Comparison of ENCODE assay signal across 8 mouse cellular contexts in genomic region chr17:32452482-32452881, GRCm38 (mm10). TPM values are rescaled to one million over a fixed set of nuclear protein-coding genes. Genes with fewer than 3 reads are reported as not detected.
DNase-seq lines count a peak whose midpoint lies in the region; ATAC-seq lines count a peak whose summit lies in the region.

Gene Cyp4f39 (plus strand): TSS chr17:32452723.

- peak within 1 kb of the TSS; percentile 28 for H3K4me3 ChIP-seq in hindbrain, embryonic 16.5 days (ENCODE audit: low read length)
- peak within 1 kb of the TSS; percentile 34 for H3K4me3 ChIP-seq in lung, embryonic 16.5 days (ENCODE audit: low read length)

- H3K4me2 ChIP-seq in hindbrain, embryonic 16.5 days (ENCODE audit: low read length): peak within 1 kb of the TSS; percentile 65
- peak within 1 kb of the TSS; percentile 49 for H3K4me2 ChIP-seq in lung, embryonic 16.5 days (ENCODE audit: low read depth, low read length)

- DNase-seq in B cell, adult 2 months: peak; percentile 10 to 26
- DNase-seq in MEL-GATA-1-ER (ENCODE audit: extremely low read depth, low read depth) (peak; percentile 8), adipocyte (ENCODE audit: low spot score) (no peak)
- DNase-seq in spleen, postnatal 36 days (ENCODE audit: low spot score in 2 of 2): peak; percentile 29 to 32
- no peak for DNase-seq in left cerebral cortex, postnatal 25 days (ENCODE audit: low spot score in 2 of 2)

- H3K9me3 ChIP-seq in hindbrain, embryonic 16.5 days (ENCODE audit: control insufficient read depth, low read length): no peaks in the 10 kb centered on the region
- no peaks in the 10 kb centered on the region for H3K9me3 ChIP-seq in lung, embryonic 16.5 days (ENCODE audit: control insufficient read depth, low read length)

- peak; percentile 75 for ATAC-seq in erythroblast, adult 5-6 weeks (replicated peaks; ENCODE audit: low FRiP score, poor library complexity, severe bottlenecking)
- no peak for ATAC-seq in hindbrain, embryonic 16.5 days
- ATAC-seq in lung, embryonic 16.5 days (ENCODE audit: low read depth): peak; percentile 47; the same call in 1 of the 2 replicates

- H3K27ac ChIP-seq in hindbrain, embryonic 16.5 days (ENCODE audit: low read depth, low read length): no peak within 1 kb of the TSS
- H3K27ac ChIP-seq in lung, embryonic 16.5 days (ENCODE audit: low read length): no peak within 1 kb of the TSS

- H3K4me1 ChIP-seq in hindbrain, embryonic 16.5 days (ENCODE audit: control insufficient read depth, insufficient read depth, low read depth, low read length): no peaks in the 10 kb centered on the region
- 0 out of 2 replicates have a peak, but pooled peaks cover 3% of the 10 kb centered on the region for H3K4me1 ChIP-seq in lung, embryonic 16.5 days (replicated peaks; ENCODE audit: control insufficient read depth, insufficient read depth, low read length)

- 3% methylated on average over 19 of the region's 19 CpGs for WGBS in hindbrain, embryonic 16.5 days
- WGBS in lung, embryonic 16.5 days: under 1% methylated on average over 19 of the region's 19 CpGs

- H3K36me3 ChIP-seq in hindbrain, embryonic 16.5 days (ENCODE audit: control insufficient read depth, insufficient read depth, low read length): no peaks in the 10 kb centered on the region
- no peaks in the 10 kb centered on the region for H3K36me3 ChIP-seq in lung, embryonic 16.5 days (ENCODE audit: control insufficient read depth, insufficient read depth, low read length)

- H3K27me3 ChIP-seq in hindbrain, embryonic 16.5 days (replicated peaks; ENCODE audit: control insufficient read depth, insufficient read depth, low read length): peaks cover 2% of the 10 kb centered on the region; the same call in 1 of the 2 replicates
- H3K27me3 ChIP-seq in lung, embryonic 16.5 days (ENCODE audit: control insufficient read depth, insufficient read depth, low read depth, low read length): no peaks in the 10 kb centered on the region

- intact Hi-C loops in left cerebral cortex, postnatal 25 days (cut with DNase I): no loop called here

- peak within 1 kb of the TSS; percentile 25; the same call in 1 of the 2 replicates for H3K9ac ChIP-seq in hindbrain, embryonic 16.5 days (ENCODE audit: low read depth, low read length)
- H3K9ac ChIP-seq in lung, embryonic 16.5 days (ENCODE audit: low read length): peak within 1 kb of the TSS; percentile 19; the same call in 1 of the 2 replicates

RNA-seq across cellular contexts. Expression of gene Cyp4f39, which starts in this region (rescaled TPM):
- total RNA-seq in erythroblast, adult 5-6 weeks (2015; ENCODE audit: low replicate concordance): not detected in 2 replicates
- total RNA-seq in erythroblast, adult 5-6 weeks (2017; ENCODE audit: low replicate concordance): 0.77 and 2.1 TPM in 2 replicates
- 0.94 and 1.3 TPM in 2 replicates for polyA plus RNA-seq in hindbrain, embryonic 16.5 days (2015; fragmentation: Nextera tagmentation; extraction: Ambion mirVana)
- polyA plus RNA-seq in lung, embryonic 16.5 days (2015; fragmentation: Nextera tagmentation; extraction: Ambion mirVana): 0.69 and 0.80 TPM in 2 replicates
- total RNA-seq in left cerebral cortex, postnatal 25 days (2021): not detected

Comparison
In these comparisons a context has a peak if more than half of its experiments do, and no peak if none do; other contexts are left out.
1. Peak in ATAC-seq, H3K4me3 ChIP-seq, H3K9ac ChIP-seq and H3K4me2 ChIP-seq in lung, embryonic 16.5 days; RNA of the gene not detected or under 1 TPM.
2. DNase-seq: peak in B cell, adult 2 months (2 of 2), MEL-GATA-1-ER (single experiment) and spleen, postnatal 36 days (2 of 2); none in adipocyte (single experiment) and left cerebral cortex, postnatal 25 days (0 of 2).